Mouse (Mus musculus) heart, adult 8-10 months (tissue): ENCODE measurements at regions not wholly inside any gene's neighbourhood (a gene's known extent, or its start where the extent isn't known, plus 50 kb on each side); places are given as distances from the start of the nearest gene placed in this dataset.
A peak's percentile ranks its signal among the peaks of the same experiment; 100 is the strongest.

Experiments
- DNase-seq: peaks from one replicate; pipeline ENCODE4 v3.0.0; 2022; ENCODE audit warnings: low spot score

- DNase-seq: peak; percentile 66
Observed at GRCm38 (mm10) chr13:37290636-37291035, 54.4 kb upstream of the Ly86 start.

- DNase-seq: no peak
Observed at GRCm38 (mm10) chr13:37288993-37289392, 56.0 kb upstream of the Ly86 start.

- DNase-seq: peak; percentile 8
Observed at GRCm38 (mm10) chr13:37282515-37282914, 62.5 kb upstream of the Ly86 start.

- no peak for DNase-seq
Observed at GRCm38 (mm10) chr13:37279078-37279789, 65.8 kb upstream of the Ly86 start.

GRCm38 (mm10) chr13:37249581-37250461 lies 95.2 kb upstream of the Ly86 start:
- DNase-seq: peak; percentile 8

- no peak for DNase-seq
Observed at GRCm38 (mm10) chr13:37248741-37249140, 96.3 kb upstream of the Ly86 start.

- no peak for DNase-seq
Observed at GRCm38 (mm10) chr13:37240048-37240447, 105.0 kb upstream of the Ly86 start.

- DNase-seq: no peak
Observed at GRCm38 (mm10) chr13:37237285-37237684, 107.7 kb upstream of the Ly86 start.

GRCm38 (mm10) chr13:37225834-37226233 lies 119.2 kb upstream of the Ly86 start:
- DNase-seq: no peak

- no peak for DNase-seq
Observed at GRCm38 (mm10) chr13:37220436-37220835, 124.6 kb upstream of the Ly86 start.

- peak; percentile 14 for DNase-seq
Observed at GRCm38 (mm10) chr13:37218596-37218995, 126.4 kb upstream of the Ly86 start.

GRCm38 (mm10) chr13:37214590-37215282 lies 130.3 kb upstream of the Ly86 start:
- DNase-seq: no peak

- no peak for DNase-seq
Observed at GRCm38 (mm10) chr13:37197136-37197535, 147.1 kb upstream of the F13a1 start.

- no peak for DNase-seq
Observed at GRCm38 (mm10) chr13:37195857-37196256, 145.8 kb upstream of the F13a1 start.

- no peak for DNase-seq
Observed at GRCm38 (mm10) chr13:37181169-37181787, 131.2 kb upstream of the F13a1 start.

- no peak for DNase-seq
Observed at GRCm38 (mm10) chr13:37176526-37176925, 126.5 kb upstream of the F13a1 start.

- no peak for DNase-seq
Observed at GRCm38 (mm10) chr13:37175997-37176396, 126.0 kb upstream of the F13a1 start.

GRCm38 (mm10) chr13:37158831-37159522 lies 108.9 kb upstream of the F13a1 start:
- DNase-seq: no peak

- DNase-seq: no peak
Observed at GRCm38 (mm10) chr13:37157808-37158207, 107.8 kb upstream of the F13a1 start.

- DNase-seq: peak; percentile 9
Observed at GRCm38 (mm10) chr13:37151835-37152516, 101.9 kb upstream of the F13a1 start.

GRCm38 (mm10) chr13:37149961-37150360 lies 99.9 kb upstream of the F13a1 start:
- peak; percentile 8 for DNase-seq
